Mouse (Mus musculus) MEL (cell line): Measurements from ENCODE around the gene Plxnc1. TPM values are rescaled to one million over a fixed set of nuclear protein-coding genes. Genes with fewer than 3 reads are reported as not detected.

ENCODE experiments used
- DNase-seq: peaks from one replicate; pipeline ENCODE4 v3.0.0; 2011; ENCODE audit warnings: low read depth, low spot score
- H3K27ac ChIP-seq: 2 replicates; pipeline ENCODE4 v1.5.1; 2012; ENCODE audit warnings: low read depth, mild to moderate bottlenecking, control low read depth, low read length, moderate library complexity; ENCODE audit not compliant: control insufficient read depth
- H3K27me3 ChIP-seq, 2 experiments: fragments of 150-350 bp in 1 of 2; sonication (generic) in 1 of 2; 2 replicates each; pipeline ENCODE4 v1.6.1; 2012; ENCODE audit warnings: low read length in 2 of 2, mild to moderate bottlenecking in 2 of 2, improper control_type of control experiment in 1 of 2, moderate library complexity in 1 of 2; ENCODE audit not compliant: insufficient read depth in 2 of 2, control insufficient read depth in 1 of 2
- H3K36me3 ChIP-seq, 2 experiments: 2 replicates each; pipeline ENCODE4 v1.6.1; 2012 to 2014; ENCODE audit warnings: low read length in 2 of 2, improper control_type of control experiment in 1 of 2, inconsistent platforms in 1 of 2, mild to moderate bottlenecking in 1 of 2; ENCODE audit not compliant: insufficient read depth in 2 of 2, control insufficient read depth in 1 of 2
- H3K4me1 ChIP-seq, 2 experiments: fragments of 150-350 bp in 1 of 2; sonication (generic) in 1 of 2; 2 replicates each; pipeline ENCODE4 v1.6.1; 2012; ENCODE audit warnings: low read length in 2 of 2, improper control_type of control experiment in 1 of 2, mild to moderate bottlenecking in 1 of 2; ENCODE audit not compliant: insufficient read depth in 2 of 2, control insufficient read depth in 1 of 2
- H3K4me3 ChIP-seq, 2 experiments: fragments of 150-350 bp in 1 of 2; sonication (generic) in 1 of 2; 2 replicates each; pipeline ENCODE4 v1.5.1; 2012; ENCODE audit warnings: low read depth in 2 of 2, low read length in 2 of 2, mild to moderate bottlenecking in 2 of 2, moderate library complexity in 2 of 2, control low read depth in 1 of 2, improper control_type of control experiment in 1 of 2; ENCODE audit not compliant: control insufficient read depth in 1 of 2, insufficient read depth in 1 of 2
- H3K79me2 ChIP-seq: 2 replicates; pipeline ENCODE4 v1.6.1; 2012; ENCODE audit warnings: mild to moderate bottlenecking, low read length, moderate library complexity; ENCODE audit not compliant: control insufficient read depth, poor library complexity, insufficient read depth
- H3K9ac ChIP-seq: 2 replicates; pipeline ENCODE4 v1.6.1; 2012; ENCODE audit warnings: low read depth, mild to moderate bottlenecking, control low read depth, low read length, moderate library complexity; ENCODE audit not compliant: control insufficient read depth, poor library complexity, severe bottlenecking
- H3K9me3 ChIP-seq: fragments of 150-350 bp; sonication (generic); replicated peaks from 2 replicates; pipeline ENCODE4 v1.6.1; 2012; ENCODE audit warnings: mild to moderate bottlenecking, low read length, improper control_type of control experiment, moderate library complexity; ENCODE audit not compliant: insufficient read depth
- BHLHE40 ChIP-seq: IDR thresholded peaks from 2 replicates; pipeline ENCODE4 v1.6.1; 2012; ENCODE audit warnings: low read depth, mild to moderate bottlenecking, inconsistent platforms, low read length, improper control_type of control experiment, borderline replicate concordance
- CHD1 ChIP-seq: IDR thresholded peaks from 2 replicates; pipeline ENCODE4 v1.6.1; 2012; ENCODE audit warnings: low read depth, mild to moderate bottlenecking, inconsistent platforms, low read length, improper control_type of control experiment
- CHD2 ChIP-seq: IDR thresholded peaks from 2 replicates; pipeline ENCODE4 v1.6.1; 2011; ENCODE audit warnings: low read length, improper control_type of control experiment
- CTCF ChIP-seq, 3 experiments: IDR thresholded peaks in 2 of 3; conservative IDR thresholded peaks in 1 of 3; 2 replicates each; pipeline ENCODE4 v1.5.1; 2011 to 2012; ENCODE audit warnings: low read length in 3 of 3, low read depth in 2 of 3, mild to moderate bottlenecking in 2 of 3, improper control_type of control experiment in 1 of 3, inconsistent platforms in 1 of 3, mixed read lengths in 1 of 3, moderate library complexity in 1 of 3; ENCODE audit not compliant: control insufficient read depth in 1 of 3, insufficient read depth in 1 of 3, poor library complexity in 1 of 3, severe bottlenecking in 1 of 3
- E2F4 ChIP-seq: IDR thresholded peaks from 2 replicates; pipeline ENCODE4 v1.6.1; 2011; ENCODE audit warnings: low read depth, low read length, improper control_type of control experiment, borderline replicate concordance
- ELF1 ChIP-seq: IDR thresholded peaks from 2 replicates; pipeline ENCODE4 v1.6.1; 2014; ENCODE audit warnings: low read depth, mild to moderate bottlenecking, inconsistent platforms, low read length, improper control_type of control experiment, moderate library complexity
- EP300 ChIP-seq, 2 experiments: IDR thresholded peaks; 2 replicates each; pipeline ENCODE4 v1.6.1; 2011; ENCODE audit warnings: improper control_type of control experiment in 2 of 2, low read length in 2 of 2, low read depth in 1 of 2, mild to moderate bottlenecking in 1 of 2
- ETS1 ChIP-seq: IDR thresholded peaks from 2 replicates; pipeline ENCODE4 v1.6.1; 2012; ENCODE audit warnings: low read depth, mild to moderate bottlenecking, inconsistent platforms, low read length, improper control_type of control experiment, moderate library complexity
- GATA1 ChIP-seq: IDR thresholded peaks from 2 replicates; pipeline ENCODE4 v1.6.1; 2011; ENCODE audit warnings: low read depth, low read length, improper control_type of control experiment
- HCFC1 ChIP-seq: IDR thresholded peaks from 2 replicates; pipeline ENCODE4 v1.6.1; 2012; ENCODE audit warnings: low read depth, mild to moderate bottlenecking, inconsistent platforms, low read length, improper control_type of control experiment, moderate library complexity
- JUND ChIP-seq: IDR thresholded peaks from 2 replicates; pipeline ENCODE4 v1.6.1; 2011; ENCODE audit warnings: low read depth, mild to moderate bottlenecking, improper control_type of control experiment, low read length
- KAT2A ChIP-seq: conservative IDR thresholded peaks from 2 replicates; pipeline ENCODE4 v1.6.1; 2012; ENCODE audit warnings: low read depth, low read length, improper control_type of control experiment, inconsistent platforms
- MAX ChIP-seq: IDR thresholded peaks from 2 replicates; pipeline ENCODE4 v1.6.1; 2011; ENCODE audit warnings: low read length, improper control_type of control experiment
- MAZ ChIP-seq: IDR thresholded peaks from 2 replicates; pipeline ENCODE4 v1.6.1; 2012; ENCODE audit warnings: low read depth, mild to moderate bottlenecking, inconsistent platforms, low read length, improper control_type of control experiment
- MEF2A ChIP-seq: IDR thresholded peaks from 2 replicates; pipeline ENCODE4 v1.6.1; 2014; ENCODE audit warnings: low read depth, mild to moderate bottlenecking, inconsistent platforms, low read length, improper control_type of control experiment; ENCODE audit not compliant: poor library complexity, insufficient replicate concordance, severe bottlenecking; ENCODE audit errors: extremely low read depth
- MYB ChIP-seq: IDR thresholded peaks from 2 replicates; pipeline ENCODE4 v1.6.1; 2011; ENCODE audit warnings: mild to moderate bottlenecking, low read depth, low read length, improper control_type of control experiment
- MYC ChIP-seq: IDR thresholded peaks from 2 replicates; pipeline ENCODE4 v1.6.1; 2011; ENCODE audit warnings: low read depth, mild to moderate bottlenecking, low read length, improper control_type of control experiment, moderate library complexity
- POLR2A ChIP-seq, 2 experiments: IDR thresholded peaks; 2 replicates each; pipeline ENCODE4 v1.6.1; 2011 to 2012; ENCODE audit warnings: low read length in 2 of 2, mild to moderate bottlenecking in 2 of 2, control low read depth in 1 of 2, improper control_type of control experiment in 1 of 2, low read depth in 1 of 2, moderate library complexity in 1 of 2; ENCODE audit not compliant: control insufficient read depth in 1 of 2, insufficient read depth in 1 of 2, poor library complexity in 1 of 2
- POLR2AphosphoS5 ChIP-seq: IDR thresholded peaks from 2 replicates; pipeline ENCODE4 v1.6.1; 2012; ENCODE audit warnings: low read depth, borderline replicate concordance, mild to moderate bottlenecking, inconsistent platforms, low read length, moderate library complexity, mixed read lengths
- RAD21 ChIP-seq: IDR thresholded peaks from 2 replicates; pipeline ENCODE4 v1.6.1; 2011; ENCODE audit warnings: mild to moderate bottlenecking, low read depth, low read length, improper control_type of control experiment
- SIN3A ChIP-seq: IDR thresholded peaks from 2 replicates; pipeline ENCODE4 v1.6.1; 2012; ENCODE audit warnings: low read length, improper control_type of control experiment, inconsistent platforms
- SMC3 ChIP-seq: IDR thresholded peaks from 2 replicates; pipeline ENCODE4 v1.6.1; 2011; ENCODE audit warnings: low read depth, low read length, improper control_type of control experiment
- TAL1 ChIP-seq: IDR thresholded peaks from 2 replicates; pipeline ENCODE4 v1.6.1; 2012; ENCODE audit warnings: mild to moderate bottlenecking, inconsistent platforms, low read length, moderate library complexity, mixed read lengths
- TBP ChIP-seq: IDR thresholded peaks from 2 replicates; pipeline ENCODE4 v1.8.0; 2011; ENCODE audit warnings: low read depth, low read length, improper control_type of control experiment
- UBTF ChIP-seq: IDR thresholded peaks from 2 replicates; pipeline ENCODE4 v1.6.1; 2012; ENCODE audit warnings: low read depth, mild to moderate bottlenecking, inconsistent platforms, low read length, improper control_type of control experiment, moderate library complexity, borderline replicate concordance; ENCODE audit not compliant: insufficient read depth
- USF1 ChIP-seq: IDR thresholded peaks from 2 replicates; pipeline ENCODE4 v1.6.1; 2014; ENCODE audit warnings: low read depth, mild to moderate bottlenecking, inconsistent platforms, low read length, improper control_type of control experiment, moderate library complexity
- USF2 ChIP-seq, 2 experiments: IDR thresholded peaks; 2 replicates each; pipeline ENCODE4 v1.6.1; 2011 to 2012; ENCODE audit warnings: improper control_type of control experiment in 2 of 2, low read length in 2 of 2, borderline replicate concordance in 1 of 2, inconsistent platforms in 1 of 2, low read depth in 1 of 2, mild to moderate bottlenecking in 1 of 2; ENCODE audit not compliant: insufficient read depth in 1 of 2
- ZC3H11A ChIP-seq: IDR thresholded peaks from 2 replicates; pipeline ENCODE4 v1.6.1; 2012; ENCODE audit warnings: low read depth, mild to moderate bottlenecking, inconsistent platforms, low read length, improper control_type of control experiment
- ZKSCAN1 ChIP-seq: IDR thresholded peaks from 2 replicates; pipeline ENCODE4 v1.6.1; 2012; ENCODE audit warnings: low read depth, mild to moderate bottlenecking, inconsistent platforms, low read length, improper control_type of control experiment, moderate library complexity
- ZNF384 ChIP-seq: IDR thresholded peaks from 2 replicates; pipeline ENCODE4 v1.6.1; 2012; ENCODE audit warnings: low read depth, mild to moderate bottlenecking, inconsistent platforms, low read length, improper control_type of control experiment
- polyA plus RNA-seq, 2 experiments: library from polyadenylated mRNA; stranded (reverse) in 1 of 2; unstranded in 1 of 2; fragments of >175 nt in 1 of 2; fragments of >200 nt in 1 of 2; gene quantifications; 2 replicates each; pipeline versions ENCODE4 v1.2.1 to v1.2.4; 2012; ENCODE audit warnings: low replicate concordance in 2 of 2, low read depth in 1 of 2; ENCODE audit not compliant: insufficient read length in 2 of 2, insufficient read depth in 1 of 2, missing spikeins in 1 of 2
- total RNA-seq: library from RNA; depleted of rRNA; stranded (reverse); fragments of 300-350 nt; gene quantifications from 2 replicates; pipeline ENCODE4 v1.2.3, GENCODE M21; 2012

Plxnc1 gene
- total and polyA plus RNA-seq, 3 experiments, result 15.1 to 30.1 TPM; not detected in 1

DNA sequence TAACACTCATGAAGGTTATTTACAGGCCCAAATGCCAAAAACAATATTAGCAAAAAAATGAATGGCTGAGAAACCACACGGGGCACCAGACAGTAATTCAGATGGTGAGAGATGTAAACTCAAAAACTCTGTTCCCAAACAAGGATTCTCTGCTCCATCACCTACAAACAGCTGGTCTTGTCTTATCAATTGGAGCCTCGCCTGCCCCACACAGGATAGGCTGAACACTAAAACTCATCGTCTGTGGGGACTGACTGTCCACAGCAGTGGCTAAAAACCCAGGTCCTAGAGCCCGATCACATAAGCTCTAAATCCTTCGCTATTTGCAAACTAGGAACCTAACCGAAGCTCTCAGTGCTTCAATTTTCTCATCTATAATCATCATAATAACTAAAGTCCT is 6.3 kb downstream of the Plxnc1 start:
- Histone ChIP-seq H3K79me2 (peaks cover 59% of the 10 kb centered on the region), H3K9me3 (no peaks in the 10 kb centered on the region), H3K4me1 (peaks cover 36 to 39% of the 10 kb centered on the region in 2 experiments), H3K27me3 (no peaks in the 10 kb centered on the region), H3K27ac (no peak overlapping the region)
- no peak for DNase-seq
- TF ChIP-seq BHLHE40 (no peak), ZKSCAN1 (no peak), ETS1 (peak; percentile 60)
- TF ChIP-seq, all 39 proteins: peak for 1
- H3K9ac ChIP-seq, result no peak overlapping the region
- H3K36me3 ChIP-seq, result peaks cover 11 to 61% of the 10 kb centered on the region in 2 experiments
- H3K4me3 ChIP-seq, result no peak overlapping the region

DNA sequence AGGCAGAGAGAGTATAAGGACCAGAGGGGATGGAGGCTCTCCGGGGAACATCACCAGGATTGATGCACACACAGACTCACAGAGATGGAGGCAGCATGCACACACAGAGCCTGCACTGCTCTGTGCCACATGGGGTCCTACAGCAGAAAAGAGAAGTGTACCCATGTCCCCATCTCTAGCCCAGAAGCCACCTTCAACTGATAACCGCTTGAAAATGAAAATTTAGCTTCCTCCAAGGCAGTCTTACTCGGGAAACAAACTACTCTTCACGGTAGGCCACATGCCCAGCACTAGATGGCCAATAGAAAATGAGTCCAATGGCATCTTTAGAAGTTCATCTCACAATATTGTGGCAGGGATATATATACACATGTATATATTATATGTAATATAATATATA is 9.4 kb downstream of the Plxnc1 start:
- Histone ChIP-seq H3K9ac (peak overlapping the region; percentile 38), H3K36me3 (peaks cover 11 to 78% of the 10 kb centered on the region in 2 experiments), H3K4me1 (peaks cover 50% of the 10 kb centered on the region in 2 experiments), H3K27ac (peak overlapping the region; percentile 72), H3K4me3 (peak overlapping the region in 1 of 2 experiments; percentile 12; a peak in 1 of 4 replicates), H3K27me3 (no peaks in the 10 kb centered on the region), H3K79me2 (peaks cover 39% of the 10 kb centered on the region), H3K9me3 (no peaks in the 10 kb centered on the region)
- DNase-seq, result peak; percentile 78
- peak; percentile 71 for TF ChIP-seq SIN3A
- TF ChIP-seq MEF2A, result no peak
- no peak for TF ChIP-seq ZNF384
- TF ChIP-seq JUND, result 0 out of 2 replicates have a peak, but pooled peaks have one; percentile 45
- TF ChIP-seq MYC, result peak; percentile 79
- no peak for TF ChIP-seq SMC3
- TF ChIP-seq BHLHE40, result no peak
- TF ChIP-seq CHD2, result no peak
- no peak for TF ChIP-seq TAL1
- peak; percentile 32 to 50; a peak in 3 of 4 replicates for TF ChIP-seq EP300 (IDR thresholded peaks at IDR 0.05; ENCODE audit: low read depth in 1 of 2, low read length in 2 of 2)
- TF ChIP-seq HCFC1, result no peak
- TF ChIP-seq POLR2AphosphoS5, result no peak
- TF ChIP-seq MAX, result peak; percentile 65
- no peak for TF ChIP-seq USF2 (IDR thresholded peaks at IDR 0.05; ENCODE audit: borderline replicate concordance in 1 of 2, insufficient read depth in 1 of 2, low read depth in 1 of 2, low read length in 2 of 2)
- TF ChIP-seq ZC3H11A, result no peak
- 0 out of 2 replicates have a peak, but pooled peaks have one; percentile 41 for TF ChIP-seq ETS1
- TF ChIP-seq MYB, result no peak
- TF ChIP-seq RAD21, result no peak
- peak in 1 of 2 experiments; percentile 32; a peak in 1 of 4 replicates for TF ChIP-seq POLR2A (IDR thresholded peaks at IDR 0.05; ENCODE audit: control insufficient read depth in 1 of 2, insufficient read depth in 1 of 2, low read depth in 1 of 2, low read length in 2 of 2, poor library complexity in 1 of 2)
- 0 out of 2 replicates have a peak, but pooled peaks have one; percentile 18 for TF ChIP-seq TBP
- TF ChIP-seq CHD1, result 0 out of 2 replicates have a peak, but pooled peaks have one; percentile 83
- no peak for TF ChIP-seq CTCF (IDR thresholded peaks at IDR 0.05 in 2 of 3, conservative IDR thresholded peaks at IDR 0.05 in 1 of 3; ENCODE audit: control insufficient read depth in 1 of 3, insufficient read depth in 1 of 3, low read depth in 2 of 3, low read length in 3 of 3, poor library complexity in 1 of 3, severe bottlenecking in 1 of 3)
- no peak for TF ChIP-seq MAZ
- no peak for TF ChIP-seq KAT2A
- TF ChIP-seq E2F4, result no peak
- TF ChIP-seq USF1, result peak; percentile 40; the same call in 1 of the 2 replicates
- TF ChIP-seq ELF1, result 0 out of 2 replicates have a peak, but pooled peaks have one; percentile 20
- TF ChIP-seq GATA1, result peak; percentile 50
- TF ChIP-seq UBTF, result no peak
